Mouse (Mus musculus) kidney, postnatal 10 days (tissue): ENCODE data around the gene Coro2b.

Experiments used
- DNase-seq: peaks from one replicate; pipeline ENCODE4 v3.0.0; 2021; ENCODE audit warnings: mixed read lengths

Coro2b gene

DNA sequence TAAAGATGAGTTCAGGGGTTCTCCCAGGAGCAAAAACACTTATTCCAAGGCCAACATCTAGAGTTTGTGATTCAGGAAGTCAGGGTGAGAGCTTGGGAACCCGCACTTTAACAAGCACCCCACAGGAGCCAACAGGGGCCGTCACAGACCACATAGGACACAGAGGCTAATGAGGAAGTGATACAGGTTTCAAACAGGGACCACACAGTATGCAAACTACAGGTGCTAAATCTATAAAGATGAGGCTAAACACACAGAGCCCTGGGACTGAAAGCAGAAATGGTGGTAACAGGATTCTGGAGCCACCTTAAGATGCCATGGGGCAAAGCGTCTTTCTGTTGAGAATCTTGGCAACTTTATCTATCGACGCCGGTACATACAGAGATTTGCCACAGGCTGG lies 27.2 kb downstream of the Coro2b start:
- no peak for DNase-seq

- no peak for DNase-seq
Observed at GRCm38 (mm10) chr9:62508740-62509524, 27.9 kb downstream of the Coro2b start.

- DNase-seq: no peak
Observed at GRCm38 (mm10) chr9:62506467-62507067, 30.3 kb downstream of the Coro2b start.

DNA sequence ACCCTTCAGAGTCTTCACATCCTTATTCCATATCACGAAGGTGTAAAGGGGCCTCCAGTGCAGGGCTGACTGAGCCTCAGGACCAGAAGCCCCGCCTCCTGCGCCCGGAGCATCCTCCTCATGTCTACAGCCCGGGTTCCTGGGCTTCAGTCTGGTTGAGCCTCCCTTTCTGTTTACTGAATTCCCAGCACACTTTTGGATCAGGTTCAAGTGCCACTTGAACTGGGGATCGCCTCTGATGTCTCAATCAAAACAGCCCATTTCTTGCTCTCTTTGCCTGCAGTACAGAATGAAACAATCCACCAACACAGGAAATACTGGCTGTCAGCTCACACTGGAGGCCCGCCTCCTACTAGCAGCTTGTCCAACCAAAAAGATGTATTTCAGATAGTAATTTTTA lies 32.7 kb downstream of the Coro2b start:
- DNase-seq: no peak

DNA sequence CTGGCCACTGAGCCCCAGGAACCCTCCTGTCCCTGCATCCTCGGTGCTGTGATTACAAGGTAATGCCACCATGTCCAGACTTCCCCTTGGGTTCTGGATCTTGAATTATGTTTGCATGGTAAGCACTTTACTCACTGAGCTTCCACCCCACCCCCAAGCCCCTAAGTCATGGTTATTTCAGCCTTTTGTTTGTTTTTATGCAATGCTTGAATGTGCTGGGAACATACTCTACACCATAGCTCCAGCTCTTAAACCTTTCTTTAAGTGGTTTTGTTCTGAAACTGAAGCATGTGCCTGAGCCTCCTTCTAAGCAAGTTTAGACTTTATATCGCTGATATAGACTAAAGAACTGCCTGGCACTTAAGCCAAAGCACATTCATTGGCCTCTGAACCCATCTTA lies 34.5 kb downstream of the Coro2b start:
- no peak for DNase-seq

- no peak for DNase-seq
Observed at GRCm38 (mm10) chr9:62501566-62501965, 35.3 kb downstream of the Coro2b start.

- no peak for DNase-seq
Observed at GRCm38 (mm10) chr9:62500007-62500406, 36.8 kb downstream of the Coro2b start.

- no peak for DNase-seq
Observed at GRCm38 (mm10) chr9:62498945-62499344, 37.9 kb downstream of the Coro2b start.

- DNase-seq: peak; percentile 40
Observed at GRCm38 (mm10) chr9:62497135-62498092, 39.4 kb downstream of the Coro2b start.

DNA sequence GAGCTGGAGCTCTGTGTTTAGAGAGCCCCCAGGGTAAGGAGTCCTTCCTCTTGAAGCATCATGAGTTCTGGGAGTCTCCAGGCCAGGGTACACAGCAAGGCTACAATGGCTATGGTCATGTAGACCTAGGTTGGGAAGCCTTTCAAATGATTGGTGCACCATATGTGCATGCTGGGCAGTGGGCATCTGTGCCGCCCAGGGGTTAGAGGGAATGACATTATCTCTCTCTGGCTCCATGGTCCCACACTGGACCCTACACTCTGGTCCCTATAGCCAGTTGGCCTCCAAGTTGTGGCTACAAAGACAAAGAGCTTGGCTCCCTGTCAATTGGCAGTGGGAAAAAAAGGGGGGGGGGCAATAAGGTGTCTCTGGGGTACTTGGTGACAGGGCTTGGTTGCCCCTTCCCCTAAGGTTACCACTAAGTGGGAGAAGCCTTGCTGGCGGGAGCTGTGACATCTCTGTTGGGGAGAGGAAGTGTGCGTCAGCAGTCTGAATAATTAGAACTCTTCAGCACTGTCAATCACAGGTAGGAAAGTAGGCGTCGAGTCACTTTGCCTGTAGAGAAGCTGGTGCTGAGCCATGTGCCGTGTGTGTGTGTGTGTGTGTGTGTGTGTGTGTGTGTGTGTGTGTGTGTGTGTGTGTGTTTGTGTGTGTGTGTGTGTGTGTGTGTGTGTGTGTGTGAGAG lies 44.4 kb downstream of the Coro2b start:
- no peak for DNase-seq

GRCm38 (mm10) chr9:62491611-62492010 lies 45.2 kb downstream of the Coro2b start:
- DNase-seq: no peak

DNA sequence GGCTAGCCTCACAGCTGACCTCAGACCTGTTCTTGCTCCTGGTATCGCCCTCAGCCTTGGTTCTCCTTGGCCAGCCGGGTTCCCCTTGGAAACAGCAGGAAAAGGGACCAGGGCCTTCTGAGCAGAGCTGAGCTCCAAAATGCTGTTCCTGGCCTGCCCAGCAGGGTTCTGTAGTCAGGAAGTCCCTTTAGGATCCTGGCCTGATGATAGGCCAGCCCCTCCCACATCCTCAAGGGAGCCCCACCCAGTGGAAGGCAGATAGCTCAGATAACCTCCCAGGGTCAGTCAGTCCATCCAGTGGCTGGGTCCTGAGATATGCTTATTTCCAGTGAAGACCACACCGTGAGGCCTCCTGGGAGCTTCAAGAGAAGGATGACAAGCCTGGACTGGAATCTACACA lies 45.7 kb downstream of the Coro2b start:
- peak; percentile 65 for DNase-seq

GRCm38 (mm10) chr9:62484107-62484506 lies 52.7 kb downstream of the Coro2b start:
- no peak for DNase-seq

DNA sequence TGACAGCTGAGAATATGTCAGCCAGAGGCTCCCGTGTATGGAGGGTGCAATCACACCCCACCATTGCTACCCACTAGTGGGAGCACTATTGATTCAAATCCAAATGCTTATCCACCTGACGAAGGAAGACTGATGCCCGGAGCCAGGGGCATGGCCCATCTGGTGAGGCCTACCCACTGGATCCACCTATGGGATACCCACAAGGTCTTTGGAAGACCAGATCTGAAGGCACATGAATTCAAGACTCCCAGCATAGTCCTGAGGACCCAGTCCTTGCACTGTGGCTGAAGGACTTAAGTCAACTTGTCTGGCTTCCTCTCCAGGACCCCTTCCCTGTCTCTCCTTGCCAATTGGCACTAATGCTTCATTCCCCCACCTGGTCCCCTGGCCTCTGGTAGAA lies 54.1 kb downstream of the Coro2b start:
- no peak for DNase-seq

DNA sequence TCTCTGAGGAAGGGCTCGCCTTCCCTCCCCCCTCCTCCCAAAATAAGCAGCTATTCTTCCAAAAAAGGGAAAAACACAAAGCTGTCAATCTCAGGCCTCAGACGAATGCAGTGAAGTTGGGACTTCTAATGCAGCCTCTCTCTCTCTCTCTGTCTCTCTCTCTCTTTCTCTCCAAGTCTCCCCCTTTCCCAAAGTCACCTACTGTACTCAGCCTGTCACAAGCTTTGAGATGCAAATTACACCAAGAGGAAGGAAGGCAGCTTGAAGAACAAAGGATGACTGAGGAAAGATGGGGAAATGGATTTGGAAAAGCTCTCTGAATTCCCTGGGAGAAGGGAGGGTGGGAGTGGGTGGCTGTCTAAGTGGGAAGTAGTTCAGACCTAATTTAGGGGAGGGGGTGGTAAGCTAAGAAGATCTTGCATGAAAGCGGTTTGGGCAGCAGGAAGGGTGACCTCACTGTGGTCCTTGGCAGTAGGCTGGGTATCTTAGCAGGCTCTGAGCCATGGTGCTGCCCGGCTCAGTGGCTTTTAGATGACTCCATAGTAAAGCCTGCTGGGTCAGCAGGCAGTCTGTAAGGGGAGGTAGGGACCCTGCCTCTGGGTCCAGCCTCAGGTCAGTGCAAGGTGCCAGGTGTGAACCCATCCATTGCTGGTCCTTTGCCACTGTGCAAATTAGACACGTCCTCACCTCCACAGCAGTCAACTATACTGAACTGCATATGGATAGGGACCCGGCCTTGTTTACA lies 55.8 kb downstream of the Coro2b start:
- no peak for DNase-seq

GRCm38 (mm10) chr9:62480149-62480548 lies 56.7 kb downstream of the Coro2b start:
- no peak for DNase-seq

DNA sequence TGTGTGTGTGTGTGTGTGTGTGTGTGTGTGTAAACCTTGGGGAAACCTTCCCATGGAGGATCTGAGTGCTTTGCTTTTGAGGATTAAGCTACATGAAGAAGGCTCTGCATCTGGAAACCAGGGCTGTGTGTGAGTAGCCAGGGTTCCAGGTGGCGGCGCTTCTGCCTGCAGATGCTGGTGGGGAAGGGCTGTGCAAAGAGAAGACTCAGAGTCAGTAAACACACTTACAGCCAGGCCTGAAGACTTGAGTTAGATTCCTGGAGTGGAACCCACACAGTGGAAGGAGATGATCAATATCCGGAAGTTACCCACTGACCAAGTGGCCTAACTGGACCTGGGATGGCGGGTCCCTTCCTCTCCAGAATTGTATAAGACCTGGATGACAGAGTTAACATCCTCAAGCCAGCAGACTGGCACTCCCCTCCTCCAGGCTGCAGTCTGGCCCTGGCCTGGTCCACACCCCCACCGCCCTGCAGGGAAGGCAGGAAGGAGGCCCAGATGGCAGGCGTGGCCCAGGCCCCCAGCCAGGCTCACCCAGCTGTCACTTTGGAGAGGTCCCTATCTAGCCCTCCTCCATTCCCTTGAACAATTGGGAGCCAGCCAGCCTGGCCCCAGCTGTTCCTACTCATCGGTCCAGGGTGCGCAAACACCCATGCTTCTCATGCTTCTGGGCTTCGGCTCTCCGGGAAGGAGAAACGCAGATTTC lies 59.9 kb downstream of the Coro2b start:
- peak; percentile 90 for DNase-seq

DNA sequence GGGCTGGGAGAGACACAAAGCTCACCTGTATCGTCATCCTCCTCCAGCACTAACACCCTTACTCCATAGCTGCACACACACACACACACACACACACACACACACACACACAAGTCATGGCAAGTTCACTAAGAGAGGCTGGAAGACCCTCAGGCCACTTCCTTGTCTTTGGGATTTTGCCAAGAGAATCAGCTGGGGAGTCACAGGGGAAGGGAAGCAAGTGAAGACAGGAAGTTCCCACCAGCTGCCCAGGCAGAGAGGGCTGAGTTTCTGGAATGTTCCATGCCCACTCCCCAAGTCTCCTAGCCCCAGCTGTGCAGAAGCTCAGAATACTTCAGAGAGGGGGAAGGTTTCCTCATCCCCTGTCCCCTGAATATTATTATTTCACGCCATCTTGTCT lies 62.6 kb downstream of the Coro2b start:
- DNase-seq: no peak

DNA sequence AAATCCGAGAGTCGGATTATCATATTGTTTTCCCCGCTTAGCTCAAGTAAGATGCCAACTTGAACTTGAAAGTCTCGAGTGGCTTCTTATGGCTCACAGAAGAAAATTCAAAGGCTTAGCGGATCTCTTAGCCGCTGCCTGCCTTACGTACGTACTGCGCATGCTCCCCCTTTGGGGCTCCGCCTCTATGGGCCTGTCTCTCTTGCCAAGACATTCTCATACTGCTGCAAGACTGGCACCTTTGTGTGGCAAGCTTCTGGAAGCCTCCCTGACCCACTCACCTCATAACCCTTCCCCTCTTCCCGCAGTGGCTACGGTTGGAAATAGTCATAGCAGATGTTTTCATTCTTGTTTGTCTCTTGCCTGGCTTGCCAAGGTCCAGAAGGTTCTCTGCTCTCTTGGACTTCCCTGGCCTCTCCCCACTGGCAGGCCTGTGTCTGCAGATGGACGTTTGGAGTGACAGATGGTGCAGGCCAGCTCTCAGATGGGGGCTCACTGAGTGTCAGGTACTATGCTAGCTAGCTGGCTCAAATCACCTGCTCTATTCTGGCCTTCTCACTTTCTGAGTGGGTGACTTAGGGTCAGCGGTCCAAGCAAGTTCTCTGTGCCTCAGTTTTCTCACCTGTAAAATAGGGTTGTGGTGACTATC lies 65.2 kb downstream of the Coro2b start:
- DNase-seq: no peak

DNA sequence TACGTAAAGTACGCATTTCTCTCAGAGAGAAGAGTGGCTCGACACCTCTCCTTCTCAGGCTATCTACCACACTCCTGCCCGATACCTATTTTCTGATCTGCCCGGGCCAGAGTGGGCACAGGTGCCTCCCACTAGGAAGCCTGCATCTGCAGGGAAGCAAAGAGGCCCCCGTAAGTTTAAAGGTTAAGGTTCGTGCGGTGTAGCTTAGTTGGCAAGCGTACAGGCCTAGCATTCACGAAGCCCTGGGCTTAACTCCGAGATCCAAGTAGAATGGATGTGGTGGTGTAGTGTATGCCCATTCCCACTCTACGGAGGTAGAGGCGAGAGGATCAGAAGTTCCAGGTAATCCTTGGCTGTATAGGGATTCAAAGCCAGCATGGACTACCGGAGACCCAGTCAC lies 65.8 kb downstream of the Coro2b start:
- no peak for DNase-seq

DNA sequence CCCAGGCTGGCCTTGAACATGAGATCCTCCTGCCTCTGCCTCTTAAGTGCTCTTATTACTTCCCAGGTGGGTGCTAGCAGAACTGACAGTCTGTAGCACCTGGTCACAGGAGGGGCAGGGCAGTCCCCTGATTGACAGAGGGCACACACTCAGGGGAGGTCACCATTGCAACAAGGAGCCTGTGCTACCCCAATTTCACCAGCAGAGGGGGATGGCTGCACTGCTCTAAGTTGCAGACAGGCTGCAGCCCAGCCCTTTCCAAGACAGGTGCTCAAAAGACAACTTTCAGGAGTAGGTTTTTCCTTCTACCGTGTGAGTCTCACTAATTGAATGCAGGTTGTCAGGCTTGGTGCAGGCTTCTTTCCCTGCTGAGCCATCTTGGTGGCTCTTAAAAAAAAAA lies 66.4 kb downstream of the Coro2b start:
- DNase-seq: peak; percentile 89
